Mouse (Mus musculus): ENCODE data around the gene Ccdc117. TPM values are rescaled to one million over a fixed set of nuclear protein-coding genes. Genes with fewer than 3 reads are reported as not detected.

Ccdc117 gene
- 5.5 and 6.0 TPM in 2 replicates for polyA plus RNA-seq (2015; fragmentation: Nextera tagmentation; extraction: Ambion mirVana)

DNA sequence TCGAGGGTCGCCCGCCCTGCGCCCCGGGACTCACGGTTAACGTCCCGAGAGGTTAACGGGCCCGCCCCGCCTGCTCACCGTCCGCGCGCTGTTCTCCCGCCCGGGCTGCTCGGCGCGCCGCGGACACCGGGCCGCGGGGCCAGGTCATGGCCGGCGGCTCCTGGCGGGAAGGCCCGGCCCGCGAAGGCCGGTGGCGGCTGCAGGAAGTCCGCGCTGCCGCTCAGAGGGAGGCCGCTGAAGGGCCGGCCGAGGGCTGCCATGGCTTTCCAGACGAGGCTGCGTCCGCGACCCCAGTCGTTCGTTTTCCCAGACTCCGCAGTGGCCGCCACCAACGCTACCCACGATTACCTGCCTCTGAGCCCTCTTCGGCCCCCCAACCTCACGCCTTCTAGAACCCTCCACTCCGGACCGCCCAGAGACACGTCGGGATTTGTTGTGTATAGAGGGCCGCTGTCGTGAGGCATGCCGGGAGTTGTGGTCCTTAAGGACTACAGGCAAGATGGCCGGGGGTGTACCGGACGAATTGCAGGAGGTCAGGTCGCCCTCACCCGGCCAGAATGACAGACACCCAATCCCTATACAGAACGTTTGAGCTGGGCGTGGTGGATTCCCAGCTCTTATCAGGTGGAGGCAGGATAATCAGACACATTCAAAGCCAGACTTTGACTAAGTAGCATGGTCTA lies at the start of gene Ccdc117:
TSS of gene Ccdc117 (minus strand) at position 389 of the 683 bp plus-strand sequence.
- peaks cover 13% of the 10 kb centered on the region for H3K4me1 ChIP-seq (ENCODE audit: insufficient read depth)
- H3K36me3 ChIP-seq (replicated peaks; ENCODE audit: insufficient read depth, low read length), result peaks cover 16% of the 10 kb centered on the region
- peak within 1 kb of the TSS; percentile 96 for H3K4me3 ChIP-seq (ENCODE audit: low read depth, low read length)
- peak; percentile 93 for DNase-seq
- under 1% methylated on average over 49 of the region's 65 CpGs for WGBS (ENCODE audit: insufficient replicate concordance)
- ATAC-seq, result peak; percentile 99
- H3K4me2 ChIP-seq (ENCODE audit: low read depth, low read length), result peak within 1 kb of the TSS; percentile 95
- H3K27ac ChIP-seq (ENCODE audit: low read depth), result peak within 1 kb of the TSS; percentile 94
- TF ChIP-seq EP300 (IDR thresholded peaks at IDR 0.05; ENCODE audit: low read depth) (peak; percentile 76), CTCF (IDR thresholded peaks at IDR 0.05; ENCODE audit: low read depth) (peak; percentile 63)
- H3K9ac ChIP-seq (replicated peaks), result peak within 1 kb of the TSS; percentile 94
- H3K27me3 ChIP-seq (ENCODE audit: insufficient read depth, low read length), result no peaks in the 10 kb centered on the region
- no peaks in the 10 kb centered on the region for H3K9me3 ChIP-seq (ENCODE audit: low read length)

- no peaks in the 10 kb centered on the region for H3K27me3 ChIP-seq (ENCODE audit: insufficient read depth, low read length)
- ATAC-seq (peak; percentile 38; the same call in 1 of the 2 replicates), DNase-seq (no peak)
- H3K27ac ChIP-seq (ENCODE audit: low read depth), result peak overlapping the region; percentile 52; the same call in 1 of the 2 replicates
- H3K4me2 ChIP-seq (ENCODE audit: low read depth, low read length), result peak overlapping the region; percentile 27
- peaks cover 18% of the 10 kb centered on the region for H3K4me1 ChIP-seq (ENCODE audit: insufficient read depth)
- H3K36me3 ChIP-seq (replicated peaks; ENCODE audit: insufficient read depth, low read length), result no peaks in the 10 kb centered on the region
- H3K4me3 ChIP-seq (ENCODE audit: low read depth, low read length), result peak overlapping the region; percentile 15; the same call in 1 of the 2 replicates
- H3K9me3 ChIP-seq (ENCODE audit: low read length), result no peaks in the 10 kb centered on the region
- WGBS (ENCODE audit: insufficient replicate concordance), result 41% methylated on average over 6 of the region's 6 CpGs
- TF ChIP-seq EP300 (IDR thresholded peaks at IDR 0.05; ENCODE audit: low read depth) (peak; percentile 51; the same call in 1 of the 2 replicates), CTCF (IDR thresholded peaks at IDR 0.05; ENCODE audit: low read depth) (no peak)
- no peak overlapping the region for H3K9ac ChIP-seq (replicated peaks)
Measured at GRCm38 (mm10) chr11:5575046-5575445, 33.1 kb upstream of the Ccdc117 start.

- H3K27ac ChIP-seq (ENCODE audit: low read depth), result peak overlapping the region; percentile 88
- 45% methylated on average over 2 of the region's 2 CpGs for whole genome bisulfite sequencing (ENCODE audit: insufficient replicate concordance)
- no peaks in the 10 kb centered on the region for H3K27me3 ChIP-seq (ENCODE audit: insufficient read depth, low read length)
- no peak for DNase-seq
- no peak overlapping the region for H3K9ac ChIP-seq (replicated peaks)
- ATAC-seq, result peak; percentile 97
- peaks cover 18% of the 10 kb centered on the region for H3K4me1 ChIP-seq (ENCODE audit: insufficient read depth)
- H3K36me3 ChIP-seq (replicated peaks; ENCODE audit: insufficient read depth, low read length), result no peaks in the 10 kb centered on the region
- H3K4me3 ChIP-seq (ENCODE audit: low read depth, low read length), result peak overlapping the region; percentile 13; the same call in 1 of the 2 replicates
- no peaks in the 10 kb centered on the region for H3K9me3 ChIP-seq (ENCODE audit: low read length)
- TF ChIP-seq CTCF (IDR thresholded peaks at IDR 0.05; ENCODE audit: low read depth), result no peak
- peak; percentile 95 for TF ChIP-seq EP300 (IDR thresholded peaks at IDR 0.05; ENCODE audit: low read depth)
- peak overlapping the region; percentile 56 for H3K4me2 ChIP-seq (ENCODE audit: low read depth, low read length)
Measured at GRCm38 (mm10) chr11:5573821-5574220, 31.8 kb upstream of the Ccdc117 start.

DNA sequence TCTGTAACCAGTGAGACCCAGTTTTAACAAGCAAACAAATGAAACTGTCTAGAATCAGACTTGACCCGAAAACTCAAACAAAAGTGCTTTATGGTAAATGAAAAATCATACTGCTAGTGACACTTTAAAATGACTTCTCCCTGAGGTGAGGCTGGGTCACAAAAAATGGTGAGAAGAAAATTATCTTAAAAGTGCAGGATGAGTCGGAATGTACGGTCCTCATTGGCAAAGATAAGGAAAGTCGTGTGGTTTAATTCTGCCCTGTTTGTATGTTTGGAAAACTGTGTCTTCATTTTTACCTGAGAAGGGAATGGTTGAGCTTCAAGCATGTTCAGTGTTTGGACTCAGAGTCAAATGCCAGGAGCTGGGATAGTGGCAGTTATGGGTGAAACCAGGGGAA lies 29.9 kb upstream of the Ccdc117 start:
- Histone ChIP-seq H3K36me3 (replicated peaks; ENCODE audit: insufficient read depth, low read length) (no peaks in the 10 kb centered on the region), H3K4me1 (ENCODE audit: insufficient read depth) (peaks cover 18% of the 10 kb centered on the region), H3K9me3 (ENCODE audit: low read length) (no peaks in the 10 kb centered on the region), H3K27me3 (ENCODE audit: insufficient read depth, low read length) (no peaks in the 10 kb centered on the region), H3K4me2 (ENCODE audit: low read depth, low read length) (no peak overlapping the region), H3K27ac (ENCODE audit: low read depth) (peak overlapping the region; percentile 55; the same call in 1 of the 2 replicates), H3K4me3 (ENCODE audit: low read depth, low read length) (no peak overlapping the region), H3K9ac (replicated peaks) (no peak overlapping the region)
- WGBS (ENCODE audit: insufficient replicate concordance), result 58% methylated on average over 4 of the region's 4 CpGs
- DNase-seq (no peak), ATAC-seq (no peak)
- TF ChIP-seq CTCF (IDR thresholded peaks at IDR 0.05; ENCODE audit: low read depth) (no peak), EP300 (IDR thresholded peaks at IDR 0.05; ENCODE audit: low read depth) (peak; percentile 91)

GRCm38 (mm10) chr11:5569474-5569873 lies 27.5 kb upstream of the Ccdc117 start, which contains the start of gene Ankrd36:
Ankrd36 (plus strand) TSS chr11:5569684.
- no peak within 1 kb of the TSS for H3K4me3 ChIP-seq (ENCODE audit: low read depth, low read length)
- ATAC-seq, result no peak
- TF ChIP-seq CTCF (IDR thresholded peaks at IDR 0.05; ENCODE audit: low read depth), result no peak
- no peak for TF ChIP-seq EP300 (IDR thresholded peaks at IDR 0.05; ENCODE audit: low read depth)
- no peak for DNase-seq
- WGBS (ENCODE audit: insufficient replicate concordance), result 83% methylated on average over 12 of the region's 12 CpGs
- no peaks in the 10 kb centered on the region for H3K9me3 ChIP-seq (ENCODE audit: low read length)
- H3K4me2 ChIP-seq (ENCODE audit: low read depth, low read length), result no peak within 1 kb of the TSS
- H3K36me3 ChIP-seq (replicated peaks; ENCODE audit: insufficient read depth, low read length), result no peaks in the 10 kb centered on the region
- no peak within 1 kb of the TSS for H3K9ac ChIP-seq (replicated peaks)
- H3K4me1 ChIP-seq (ENCODE audit: insufficient read depth), result peaks cover 13% of the 10 kb centered on the region
- H3K27ac ChIP-seq (ENCODE audit: low read depth), result no peak within 1 kb of the TSS
- H3K27me3 ChIP-seq (ENCODE audit: insufficient read depth, low read length), result no peaks in the 10 kb centered on the region

DNA sequence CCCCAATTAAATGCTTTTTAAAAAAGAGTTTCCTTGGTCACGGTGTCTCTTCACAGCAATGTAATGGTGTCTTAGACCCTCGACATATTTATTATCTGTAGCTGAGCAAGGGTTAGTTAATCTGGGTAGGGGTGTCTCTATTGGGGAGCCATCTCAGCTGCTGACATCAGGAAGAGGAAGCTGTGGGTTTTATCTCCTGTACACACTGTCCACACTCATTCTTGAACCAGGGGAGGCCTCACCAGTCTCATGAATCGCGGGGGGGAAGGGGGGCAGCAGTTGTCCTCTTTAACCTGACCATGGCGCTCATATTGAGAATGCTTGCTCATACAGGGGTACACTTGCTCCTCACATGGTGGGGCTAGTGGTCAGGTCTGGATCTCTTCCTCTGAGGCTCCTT lies 26.1 kb upstream of the Ccdc117 start:
- no peak overlapping the region for H3K4me2 ChIP-seq (ENCODE audit: low read depth, low read length)
- DNase-seq (no peak), ATAC-seq (peak; percentile 38; the same call in 1 of the 2 replicates)
- no peak overlapping the region for H3K27ac ChIP-seq (ENCODE audit: low read depth)
- H3K9me3 ChIP-seq (ENCODE audit: low read length), result no peaks in the 10 kb centered on the region
- 44% methylated on average over 5 of the region's 5 CpGs for WGBS (ENCODE audit: insufficient replicate concordance)
- no peak overlapping the region for H3K9ac ChIP-seq (replicated peaks)
- no peak for TF ChIP-seq EP300 (IDR thresholded peaks at IDR 0.05; ENCODE audit: low read depth)
- TF ChIP-seq CTCF (IDR thresholded peaks at IDR 0.05; ENCODE audit: low read depth), result no peak
- H3K27me3 ChIP-seq (ENCODE audit: insufficient read depth, low read length), result no peaks in the 10 kb centered on the region
- H3K4me1 ChIP-seq (ENCODE audit: insufficient read depth), result peaks cover 10% of the 10 kb centered on the region
- H3K4me3 ChIP-seq (ENCODE audit: low read depth, low read length), result no peak overlapping the region
- H3K36me3 ChIP-seq (replicated peaks; ENCODE audit: insufficient read depth, low read length), result no peaks in the 10 kb centered on the region
